Mouse (Mus musculus) brain, embryonic 14.5 days (tissue): ENCODE measurements around the gene Olfr646.

Experiments used
- CTCF ChIP-seq: fragments of 200-500 bp; IDR thresholded peaks from 2 replicates; pipeline ENCODE4 v1.5.1; 2012; ENCODE audit warnings: inconsistent platforms, mild to moderate bottlenecking, moderate library complexity, borderline replicate concordance; ENCODE audit not compliant: insufficient read depth, insufficient read length; ENCODE audit errors: extremely low read depth
- POLR2A ChIP-seq: fragments of 200-500 bp; IDR thresholded peaks from 2 replicates; pipeline ENCODE4 v1.6.1; 2012; ENCODE audit warnings: mild to moderate bottlenecking, inconsistent platforms, borderline replicate concordance; ENCODE audit not compliant: poor library complexity, insufficient read depth, insufficient read length, severe bottlenecking; ENCODE audit errors: extremely low read depth

- no peak for TF ChIP-seq POLR2A
- no peak for TF ChIP-seq CTCF
These were observed 43.3 kb upstream of the Olfr646 start, which contains the start of gene 4930516K23Rik for GRCm38 (mm10) chr7:104061345-104061744.
